Mouse (Mus musculus) cerebellum, adult 9-11 months (tissue): ENCODE measurements around the gene Snx15.
"Not testable (repeated sequence)": the region's sequence is repeated elsewhere in the genome, so short reads cannot be mapped to it uniquely, and the experiment has no call there.

ENCODE experiments used
- DNase-seq: peaks from one replicate; pipeline ENCODE4 v3.0.0; 2022

The Snx15 gene

DNA sequence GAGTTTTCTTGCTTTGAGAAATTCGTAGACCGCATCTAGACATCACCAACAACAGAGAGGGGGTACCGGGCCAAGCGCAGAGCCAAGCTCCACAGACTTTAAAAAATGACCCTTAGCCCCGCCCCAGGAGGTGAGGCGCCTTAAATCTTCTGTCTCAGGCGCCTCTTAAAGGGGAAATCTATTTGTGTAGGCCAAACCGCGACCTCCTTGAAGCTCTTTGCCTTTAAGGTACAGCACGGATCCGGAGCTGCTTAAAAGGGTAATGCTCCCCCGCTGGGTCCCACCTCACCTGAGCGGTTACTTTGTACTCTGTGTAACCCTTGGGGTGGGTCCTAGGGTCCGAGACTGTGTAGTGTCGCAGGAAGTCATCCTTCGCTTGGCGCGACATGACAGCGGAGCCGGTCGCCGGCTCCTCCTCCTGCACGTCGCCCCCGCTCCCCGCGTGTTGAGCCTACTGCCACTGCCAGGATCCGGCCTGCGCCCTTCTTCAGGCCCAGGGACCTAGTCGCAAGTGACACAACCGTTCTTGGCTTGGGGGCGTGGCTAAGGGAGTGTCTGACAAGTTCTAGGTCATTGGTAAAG, at the start of gene Snx15:
Gene Snx15 (minus strand): TSS at position 545 of the 582 bp plus-strand sequence.
- peak; percentile 98 for DNase-seq

DNA sequence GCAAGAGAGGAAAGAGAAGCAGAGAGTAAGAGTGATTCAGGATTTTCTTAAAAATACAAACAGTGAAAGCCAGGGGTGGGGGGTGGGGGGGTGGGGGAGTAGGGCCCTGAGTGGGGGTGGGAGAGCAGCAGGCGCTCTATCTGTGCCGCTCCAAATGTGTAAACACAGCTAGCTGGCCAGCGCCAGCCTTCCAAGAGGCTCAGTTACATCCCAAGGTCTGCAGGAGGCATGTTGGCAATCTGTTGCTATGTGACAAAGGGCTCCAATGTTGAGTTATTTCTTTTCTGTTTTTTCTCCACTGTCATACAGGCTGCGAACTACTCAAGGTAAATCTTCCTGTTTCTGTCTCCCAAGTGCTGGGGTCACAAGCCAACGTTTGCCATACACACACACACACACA, 46.7 kb upstream of the Snx15 start:
- DNase-seq: peak; percentile 53

DNA sequence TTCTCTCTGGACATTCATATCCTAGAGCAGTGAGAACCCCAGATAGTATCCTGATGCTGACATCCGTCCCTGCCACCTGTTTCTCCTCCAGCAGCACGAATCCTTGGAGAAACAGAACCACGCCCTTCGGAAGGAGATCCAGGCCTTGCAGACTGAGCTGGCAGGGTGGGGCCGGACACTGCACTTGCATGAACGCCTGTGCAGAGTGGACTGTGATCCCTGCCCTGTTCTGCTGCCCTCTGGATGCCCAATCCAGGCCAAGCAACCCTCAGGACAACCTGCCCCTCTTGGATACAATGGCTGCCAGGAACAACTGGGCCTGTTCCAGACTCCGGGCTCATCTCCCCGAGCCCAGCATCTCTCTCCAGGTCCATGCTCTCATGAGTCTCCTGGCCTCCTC, 43.1 kb upstream of the Snx15 start:
- no peak for DNase-seq

DNA sequence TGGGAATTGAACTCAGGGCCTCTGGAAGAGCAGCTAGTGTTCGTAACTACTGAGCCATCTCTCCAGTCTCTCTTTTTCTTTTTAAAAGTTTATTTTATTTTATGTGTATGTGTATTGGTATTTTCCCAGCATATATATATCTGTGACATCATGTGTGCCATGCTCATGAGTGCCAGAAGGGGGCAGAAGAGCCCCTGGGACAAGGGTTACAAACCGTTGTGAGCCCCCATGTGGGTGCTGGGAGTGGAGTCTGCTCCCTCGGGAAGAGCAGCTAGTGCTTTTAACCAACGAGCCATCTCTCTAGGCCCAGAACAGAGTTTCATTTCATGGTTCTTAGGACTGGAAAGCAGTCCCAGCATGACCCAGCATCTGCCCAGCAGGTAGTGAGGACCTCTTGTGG, 38.6 kb upstream of the Snx15 start:
- DNase-seq: no peak

DNA sequence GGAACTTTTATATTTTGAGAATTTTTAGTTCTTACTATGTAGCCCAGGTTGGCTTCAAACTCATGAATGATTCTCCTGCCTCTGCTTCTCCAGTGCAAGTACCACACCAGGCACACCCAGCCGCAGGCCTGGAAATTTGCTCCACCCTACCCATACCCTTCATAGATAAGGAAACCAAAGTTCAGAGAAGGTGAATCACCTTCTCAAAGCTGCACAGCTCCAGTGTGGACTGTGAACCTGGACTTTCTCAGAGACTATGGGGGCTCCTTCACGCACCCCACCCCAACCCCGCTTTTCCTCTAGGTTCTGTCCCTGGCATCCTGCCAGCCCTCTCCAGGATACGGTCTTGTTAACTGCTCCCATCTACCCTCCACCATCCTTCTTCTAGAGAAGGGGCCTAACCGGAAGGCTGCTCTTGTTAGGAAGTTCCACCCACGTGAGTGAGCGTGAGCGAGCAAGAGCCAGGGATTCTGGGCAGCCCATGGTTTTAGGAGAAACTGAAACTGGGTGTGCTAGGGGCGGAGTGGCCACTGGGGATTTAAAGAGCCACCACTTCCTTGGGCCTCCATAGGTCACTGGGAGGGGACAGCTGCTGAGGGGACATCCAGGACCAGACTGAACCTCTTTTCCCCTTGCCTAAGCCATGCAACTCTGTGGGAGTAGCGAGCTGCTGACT, 35.9 kb upstream of the Snx15 start:
- no peak for DNase-seq

DNA sequence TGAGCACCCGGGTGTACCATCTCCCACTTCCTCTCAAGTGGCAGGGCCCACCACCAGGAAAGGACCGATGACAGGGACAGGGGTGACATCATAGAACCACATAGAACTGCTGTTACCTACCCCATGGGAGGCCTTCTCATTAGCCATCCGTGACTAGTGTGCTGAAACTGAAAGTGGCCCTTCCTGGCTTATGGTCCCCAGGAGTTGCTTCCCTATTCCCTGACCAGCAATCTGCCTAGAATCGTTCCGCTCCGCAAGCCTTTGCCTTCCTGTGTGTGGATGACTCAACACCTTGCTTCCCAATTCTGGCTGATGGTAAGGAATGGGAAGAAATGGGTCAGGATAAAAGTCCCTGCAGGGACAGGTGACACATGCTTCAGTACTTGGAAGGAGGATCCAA, 29.1 kb upstream of the Snx15 start:
- peak; percentile 43 for DNase-seq

DNA sequence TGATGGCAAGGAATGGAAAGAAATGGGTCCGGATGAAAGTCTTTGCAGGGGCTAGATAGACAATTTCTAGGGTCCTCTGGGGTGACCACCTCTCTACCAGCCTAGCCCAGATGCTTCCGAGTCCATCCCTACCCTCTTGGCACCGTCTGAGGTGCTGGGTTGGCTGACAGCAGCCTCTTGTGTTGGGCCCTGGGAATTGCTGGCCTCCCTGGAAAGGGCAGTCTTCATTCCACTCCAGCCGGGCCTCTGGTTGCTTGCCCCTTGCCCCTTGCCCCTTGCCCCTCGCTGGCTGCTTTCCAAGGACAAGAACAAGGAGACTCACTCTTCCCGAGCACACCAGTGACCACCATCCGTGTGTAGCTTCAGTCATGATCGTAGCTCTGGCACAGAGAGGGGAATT, 28.3 kb upstream of the Snx15 start:
- no peak for DNase-seq

DNA sequence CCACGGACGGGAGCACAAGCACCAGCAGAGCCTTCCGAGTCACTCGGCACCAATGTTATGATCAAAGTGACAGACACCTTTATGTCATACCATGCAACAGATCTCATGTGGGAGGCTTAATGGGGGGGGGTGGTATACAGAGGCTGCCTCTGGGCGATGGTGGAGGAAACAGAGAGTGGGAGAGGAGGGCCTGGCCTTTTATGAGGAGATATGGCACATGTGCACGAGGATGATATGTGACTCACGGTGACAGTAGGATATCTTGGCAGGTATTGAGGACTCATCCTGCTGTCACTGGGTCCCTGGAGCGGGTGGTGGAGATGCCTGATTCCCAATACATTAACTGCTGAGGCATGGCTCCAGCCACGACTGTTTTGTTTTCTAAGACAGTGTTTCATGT, 27.1 kb upstream of the Snx15 start:
- DNase-seq: no peak

DNA sequence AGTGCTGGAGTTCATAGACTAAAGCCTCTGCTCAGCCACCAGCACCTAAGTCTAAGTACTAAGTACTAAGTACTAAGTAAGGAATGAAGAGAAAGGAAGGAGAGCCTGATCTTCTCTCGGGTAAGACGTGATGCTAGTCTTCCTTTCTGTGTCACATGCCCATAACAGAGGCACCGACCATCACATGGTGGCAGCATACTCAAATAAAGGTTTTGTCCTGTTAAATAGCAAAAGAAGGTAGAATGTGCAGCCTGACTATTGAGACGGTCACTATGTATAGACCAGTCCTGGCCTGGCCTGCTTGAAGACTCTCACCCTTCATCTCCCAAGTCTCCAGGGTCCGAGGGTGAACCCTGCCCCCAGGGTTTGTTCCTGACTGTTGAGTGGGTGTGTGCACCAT, 16.7 kb upstream of the Snx15 start:
- DNase-seq: no peak

DNA sequence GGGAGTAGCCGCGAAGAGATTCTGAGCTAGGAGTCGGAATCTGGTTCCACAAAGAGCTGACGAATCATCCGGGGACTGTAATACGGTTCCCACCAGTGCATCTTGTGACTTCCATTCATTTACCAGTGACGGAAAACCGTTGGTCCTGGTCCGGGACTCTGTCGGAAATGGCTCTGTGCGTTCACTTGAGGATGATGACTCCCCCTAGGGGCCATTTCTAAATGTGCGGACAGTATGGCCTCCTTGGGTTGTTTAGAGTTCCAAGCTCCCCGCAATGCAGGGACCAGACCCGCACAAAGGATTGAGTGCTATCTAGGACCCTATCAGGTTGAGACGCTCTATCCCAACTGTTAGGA, 13.3 kb upstream of the Snx15 start, which contains the start of gene Arl2:
Gene Arl2 (minus strand): TSS at position 155 of the 356 bp plus-strand sequence.
- peak; percentile 88 for DNase-seq

DNA sequence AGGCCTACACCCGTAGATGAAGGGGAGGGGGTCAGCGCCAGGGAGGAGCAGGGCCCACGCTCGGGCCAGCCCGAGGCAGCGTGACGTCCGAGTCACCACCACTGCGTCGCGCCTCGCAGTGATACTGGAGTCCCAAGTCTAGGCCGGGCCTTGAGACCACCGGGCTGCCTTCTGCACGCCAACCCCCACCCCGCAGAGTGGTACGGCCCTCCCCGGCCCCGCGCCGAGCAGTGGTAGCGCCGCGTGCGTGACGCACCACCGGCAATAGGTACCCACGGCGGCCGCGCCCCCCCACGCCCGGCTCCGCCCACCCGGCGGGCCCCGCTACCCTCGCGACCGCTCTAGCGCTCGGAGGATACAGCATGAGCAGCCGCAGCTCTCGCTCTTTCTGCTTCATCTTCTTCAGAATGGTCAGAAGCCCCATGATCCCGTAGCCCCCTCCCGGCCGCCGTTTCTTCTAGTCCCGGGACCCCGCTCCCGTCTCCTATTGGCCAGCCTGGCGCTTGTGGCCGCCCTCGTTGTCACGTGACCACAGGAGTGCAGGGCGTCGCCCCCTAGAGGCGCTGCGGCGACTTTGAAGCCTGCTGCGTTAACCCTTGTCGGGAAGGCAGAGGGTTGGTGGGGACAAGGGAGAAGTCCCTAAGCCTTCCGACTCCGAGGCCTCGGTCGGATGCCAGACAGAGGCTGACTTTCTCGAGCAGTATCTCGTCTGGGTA, 12.7 kb upstream of the Snx15 start, which contains the start of gene Batf2:
Gene Batf2 (plus strand): TSS at position 306 of the 716 bp plus-strand sequence.
- DNase-seq: peak; percentile 94

DNA sequence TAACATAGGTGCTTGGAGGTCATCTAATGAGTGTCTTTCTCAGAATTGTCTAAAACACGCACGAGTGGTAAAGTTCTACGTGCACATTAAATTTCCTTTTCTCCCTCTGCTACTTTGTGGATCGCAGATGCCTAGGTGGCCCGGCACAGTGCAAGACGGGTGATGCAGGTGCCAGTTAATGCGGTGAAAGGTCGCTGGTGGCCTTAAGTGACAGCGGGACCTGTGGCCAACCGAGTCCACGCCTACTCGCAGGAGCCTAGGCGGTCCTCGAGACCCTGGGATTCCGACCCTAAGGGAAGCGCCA, 12.2 kb upstream of the Snx15 start:
- DNase-seq: no peak

DNA sequence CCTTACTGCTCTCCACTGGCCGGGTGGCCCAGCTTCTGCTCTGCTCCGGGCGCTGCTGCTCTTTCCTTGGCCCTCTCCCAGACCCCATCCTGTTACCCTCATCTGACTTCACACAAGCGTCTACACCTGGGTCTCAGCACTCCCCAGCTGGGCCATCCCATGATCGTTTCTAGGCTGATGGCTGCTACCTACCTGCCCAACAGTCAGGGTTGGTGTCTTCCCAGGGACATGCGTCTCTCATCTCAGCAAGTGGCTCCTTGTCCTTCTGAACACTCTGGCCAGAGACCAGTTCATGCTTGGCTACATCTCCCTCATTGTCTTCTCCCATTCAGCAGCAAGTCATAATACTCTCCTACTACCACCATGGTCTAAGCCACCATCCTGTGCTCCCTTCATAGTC, 11.6 kb upstream of the Snx15 start:
- DNase-seq: peak; percentile 72

DNA sequence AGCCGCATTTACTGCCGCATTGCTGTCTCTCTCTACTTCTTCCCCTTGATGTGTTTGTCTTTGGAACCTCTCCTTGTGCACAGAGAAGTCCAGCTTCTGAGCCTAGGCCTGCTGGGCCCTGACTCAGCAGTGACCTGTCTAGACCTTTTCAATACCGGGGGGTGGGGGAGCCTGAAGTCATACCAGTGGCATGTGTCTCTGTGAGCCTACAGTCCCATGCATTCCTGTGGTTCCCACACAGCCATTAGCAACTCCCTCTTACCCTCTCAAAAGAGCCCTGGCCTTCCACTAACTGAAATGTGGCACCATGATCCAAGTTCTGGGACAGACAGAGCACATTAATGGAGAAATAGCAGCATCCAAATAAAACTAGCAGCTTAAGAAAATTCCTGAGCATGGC, 8.3 kb upstream of the Snx15 start:
- no peak for DNase-seq

DNA sequence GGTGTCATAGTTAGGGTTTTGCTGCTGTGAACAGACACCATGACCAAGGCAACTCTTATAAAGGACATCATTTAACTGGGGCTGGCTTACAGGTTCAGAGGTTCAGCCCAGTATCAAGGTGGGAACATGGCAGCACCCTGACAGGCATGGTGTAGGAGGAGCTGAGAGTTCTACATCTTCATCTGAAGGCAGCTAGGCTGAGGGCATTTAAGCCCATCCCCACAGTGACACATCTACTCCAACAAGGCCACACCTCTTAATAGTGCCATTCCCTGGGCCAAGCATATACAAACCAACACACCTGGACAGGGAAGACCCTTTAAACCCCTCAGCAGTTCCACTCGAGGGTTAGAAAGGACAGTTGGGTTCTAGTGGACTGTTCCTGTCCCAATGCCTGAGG, 5.1 kb upstream of the Snx15 start:
- not testable (repeated sequence) for DNase-seq

DNA sequence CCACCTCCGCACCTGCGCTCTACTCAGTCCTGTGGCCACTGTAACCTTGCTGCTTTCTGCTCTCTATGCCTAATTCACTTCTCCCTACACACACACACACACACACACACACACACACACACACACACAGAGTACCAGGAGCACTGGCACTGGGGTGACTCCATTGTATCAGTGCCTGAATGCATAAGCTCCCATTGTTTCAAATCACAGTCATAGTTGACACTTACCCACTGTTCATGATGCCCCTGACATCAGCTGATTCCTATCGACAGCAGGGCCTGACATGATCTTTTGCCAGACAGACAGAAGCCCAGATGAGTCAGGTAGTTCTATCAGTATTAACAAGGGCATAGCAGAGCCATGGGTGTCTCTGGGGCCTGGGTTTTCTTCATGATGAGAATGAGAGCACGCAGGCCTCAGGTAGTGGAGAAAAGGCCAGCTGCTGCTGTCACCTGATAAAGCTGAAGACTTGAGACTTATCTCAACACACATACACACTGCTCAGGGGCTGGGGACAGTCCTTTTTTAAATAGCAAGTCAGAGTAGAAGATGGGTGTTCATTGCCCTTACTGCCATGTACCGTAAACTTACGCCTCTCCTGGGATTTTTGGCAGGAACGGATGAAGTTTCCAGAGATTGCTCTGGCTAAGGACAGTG, 4.2 kb upstream of the Snx15 start:
- no peak for DNase-seq

DNA sequence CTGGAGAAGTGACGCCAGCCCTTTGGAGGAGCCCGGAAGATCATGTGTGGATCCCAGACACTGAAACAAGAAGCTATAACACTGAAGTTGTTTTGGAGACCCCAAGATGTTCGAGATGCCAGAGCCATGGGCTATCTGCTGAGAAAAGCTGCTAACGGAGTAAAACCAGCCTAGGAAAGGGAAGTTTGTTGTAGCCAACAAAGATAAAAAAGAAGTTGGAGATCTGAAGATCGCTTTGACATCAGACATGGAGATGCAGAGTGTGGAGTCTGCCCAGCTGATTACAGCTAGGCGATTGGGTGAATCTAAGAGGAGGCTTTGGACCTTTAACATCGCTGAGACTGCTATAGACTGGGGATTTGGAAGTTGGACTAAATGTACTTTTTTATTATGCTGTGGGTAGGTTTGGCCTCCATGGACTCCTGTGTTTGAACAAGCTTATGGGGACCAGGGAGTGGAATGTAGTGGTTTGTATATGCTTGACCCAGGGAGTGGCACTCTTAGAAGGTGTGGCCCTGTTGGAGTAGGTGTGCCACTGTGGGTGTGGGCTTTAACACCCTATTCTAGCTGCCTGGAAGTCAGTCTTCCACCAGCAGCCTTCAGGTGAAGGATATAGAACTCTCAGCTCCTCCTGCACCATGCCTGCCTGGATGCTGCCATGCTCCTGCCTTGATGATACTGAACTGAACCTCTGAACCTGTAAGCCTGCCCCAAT, 2.5 kb upstream of the Snx15 start:
- DNase-seq: not testable (repeated sequence)

DNA sequence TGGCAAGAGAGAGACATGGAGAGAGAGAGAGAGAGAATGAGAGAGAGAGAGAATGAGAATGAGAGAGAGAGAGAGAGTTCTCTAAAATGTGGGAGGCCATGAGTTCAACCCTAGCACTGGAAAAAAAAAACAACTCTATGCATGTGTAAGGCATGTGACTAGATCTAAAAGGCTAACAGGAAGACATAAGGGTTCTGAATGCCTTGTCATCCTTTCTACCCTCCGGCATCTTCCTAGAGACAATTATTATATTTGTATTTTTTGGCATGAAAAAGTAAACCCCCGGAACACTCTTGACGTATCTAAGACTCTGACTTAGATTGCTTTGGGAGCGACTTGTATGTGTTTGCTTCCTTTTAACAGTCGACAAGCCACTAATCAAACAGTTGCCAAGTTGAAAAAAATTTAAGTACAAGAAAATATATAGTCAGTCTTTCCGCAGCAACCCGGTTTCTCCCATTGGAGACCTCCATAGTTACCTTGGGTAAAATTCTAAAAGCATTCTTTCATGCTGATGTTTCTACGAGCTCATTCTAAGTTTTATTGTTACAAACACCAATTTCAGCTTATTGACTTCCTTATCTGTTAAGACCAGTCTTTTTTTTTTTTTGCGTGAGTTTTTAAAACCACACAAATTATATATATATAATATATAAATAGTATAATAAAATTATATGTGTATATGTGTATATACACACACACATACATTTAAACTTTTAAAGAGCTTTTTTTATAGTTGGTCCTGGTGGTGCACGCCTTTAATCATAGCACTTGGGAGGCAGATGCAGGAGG, 1.1 kb downstream of the Snx15 start:
- no peak for DNase-seq

DNA sequence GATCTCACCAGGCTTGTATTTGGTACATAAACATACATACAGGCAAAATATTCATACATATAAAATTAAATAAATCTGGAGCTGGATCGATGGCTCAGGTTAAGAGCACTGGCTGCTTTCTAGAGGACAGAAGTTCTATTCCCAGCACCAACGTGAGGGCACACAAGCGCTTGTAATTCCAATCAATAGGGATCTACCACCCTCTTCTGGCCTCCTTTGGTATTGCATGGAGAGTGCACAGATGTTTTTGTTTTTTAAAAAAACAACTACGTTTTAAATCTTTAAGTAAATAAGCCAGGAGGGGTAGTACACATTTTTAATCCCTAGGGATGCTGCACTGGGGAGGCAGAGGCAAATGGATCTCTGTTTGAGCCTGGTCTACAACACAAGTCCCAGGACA, 1.8 kb downstream of the Snx15 start:
- DNase-seq: peak; percentile 46

DNA sequence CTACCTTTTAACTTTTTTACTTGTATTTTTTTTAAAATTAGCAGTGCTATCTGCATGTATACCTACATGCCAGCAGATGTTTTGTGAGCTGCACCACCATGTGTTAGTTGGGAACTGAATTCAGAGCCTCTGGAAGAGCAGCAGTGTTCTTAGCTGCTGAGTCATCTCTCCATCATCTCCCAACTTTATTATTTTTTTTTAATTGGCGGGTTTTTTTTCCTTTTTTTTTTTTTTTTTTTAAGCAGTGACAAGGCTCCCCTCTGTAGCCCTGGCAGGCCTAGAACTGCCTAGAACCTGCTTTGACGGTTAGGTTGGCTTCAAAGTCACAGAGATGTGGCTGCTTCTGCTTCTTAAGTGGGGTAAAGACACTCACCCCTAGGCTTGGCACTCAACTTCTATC, 3.2 kb downstream of the Snx15 start:
- DNase-seq: no peak

DNA sequence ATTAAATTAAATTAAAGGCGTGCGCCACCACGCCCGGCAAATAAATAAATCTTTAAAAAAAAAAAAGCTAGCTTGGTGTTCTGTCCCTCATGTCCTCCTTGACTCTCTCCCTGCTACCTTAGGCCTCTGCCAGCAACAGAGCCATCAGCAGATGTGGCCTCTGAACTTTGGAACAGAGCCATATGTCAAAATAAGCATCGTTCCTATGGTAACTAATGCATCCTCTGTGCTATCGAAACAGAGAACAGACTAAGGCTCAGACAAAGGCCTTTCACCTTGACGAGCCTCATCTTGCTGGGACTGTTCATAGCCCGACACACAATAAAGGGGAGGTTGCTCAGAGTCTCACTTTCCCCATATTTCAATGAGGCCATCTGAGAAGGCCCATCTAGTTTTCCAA, 4.8 kb downstream of the Snx15 start:
- no peak for DNase-seq

DNA sequence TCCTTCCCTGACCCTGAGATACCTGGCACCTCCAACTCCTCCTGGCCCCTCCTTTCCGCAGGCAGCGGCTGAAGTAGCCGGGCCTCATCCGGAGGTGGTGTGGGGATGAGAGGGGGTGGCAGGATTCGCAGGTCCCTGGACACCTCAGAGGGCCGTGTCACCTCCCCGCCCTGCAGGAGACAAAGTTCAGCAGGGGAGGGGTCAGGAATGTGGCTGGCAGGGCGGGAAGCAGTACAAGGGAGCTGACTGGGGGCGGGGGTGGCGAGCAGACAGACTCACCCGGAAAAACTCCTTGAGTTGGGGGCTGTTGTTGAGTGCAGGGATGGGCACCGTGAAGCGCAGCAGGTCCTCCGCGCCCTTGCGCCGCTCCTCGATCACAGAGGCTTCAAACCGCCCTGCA, 6.3 kb downstream of the Snx15 start:
- no peak for DNase-seq
